Mouse (Mus musculus) telencephalon, adult 2 months (tissue): Measurements from ENCODE around the gene Sept3.

Source experiments
- DNase-seq: peaks from one replicate; pipeline ENCODE4 v3.0.0-alpha.2; 2011; ENCODE audit warnings: low read depth, low spot score

The Sept3 gene

GRCm38 (mm10) chr15:82339634-82340254 lies 65.1 kb downstream of the Sept3 start:
- no peak for DNase-seq

GRCm38 (mm10) chr15:82340414-82341035 lies 65.8 kb downstream of the Sept3 start:
- DNase-seq = no peak

GRCm38 (mm10) chr15:82341036-82341501 lies 66.4 kb downstream of the Sept3 start:
- DNase-seq = no peak

- DNase-seq = no peak
Measured at GRCm38 (mm10) chr15:82341675-82342542, 67.2 kb downstream of the Sept3 start.

- DNase-seq = no peak
Measured at GRCm38 (mm10) chr15:82342543-82342935, 67.8 kb downstream of the Sept3 start.

- no peak for DNase-seq
Measured at GRCm38 (mm10) chr15:82343368-82344287, 68.9 kb downstream of the Sept3 start.
